Mouse (Mus musculus) heart, postnatal 4 days (tissue): Measurements from ENCODE around the gene Ccdc177. TPM values are rescaled to one million over a fixed set of nuclear protein-coding genes. Genes with fewer than 3 reads are reported as not detected.
"Not testable (repeated sequence)": the region's sequence is repeated elsewhere in the genome, so short reads cannot be mapped to it uniquely, and the experiment has no call there.

ENCODE experiments used
- DNase-seq: peaks from one replicate; pipeline ENCODE4 v3.0.0; 2021
- total RNA-seq, 2 experiments: library from RNA; stranded (reverse); gene quantifications; 2 replicates each; pipeline ENCODE4 v1.2.3; 2021

The Ccdc177 gene
- total RNA-seq: under 1 TPM; 0.05 to 0.10 TPM

- peak; percentile 83 for DNase-seq
Observed at GRCm38 (mm10) chr12:80760396-80760801, at the start of gene Ccdc177. TSS of gene Ccdc177 (minus strand) at chr12:80760687.

GRCm38 (mm10) chr12:80810005-80810404 lies 49.5 kb upstream of the Ccdc177 start:
- DNase-seq: no peak

- no peak for DNase-seq
Observed at GRCm38 (mm10) chr12:80807451-80808085, 47.1 kb upstream of the Ccdc177 start.

DNA sequence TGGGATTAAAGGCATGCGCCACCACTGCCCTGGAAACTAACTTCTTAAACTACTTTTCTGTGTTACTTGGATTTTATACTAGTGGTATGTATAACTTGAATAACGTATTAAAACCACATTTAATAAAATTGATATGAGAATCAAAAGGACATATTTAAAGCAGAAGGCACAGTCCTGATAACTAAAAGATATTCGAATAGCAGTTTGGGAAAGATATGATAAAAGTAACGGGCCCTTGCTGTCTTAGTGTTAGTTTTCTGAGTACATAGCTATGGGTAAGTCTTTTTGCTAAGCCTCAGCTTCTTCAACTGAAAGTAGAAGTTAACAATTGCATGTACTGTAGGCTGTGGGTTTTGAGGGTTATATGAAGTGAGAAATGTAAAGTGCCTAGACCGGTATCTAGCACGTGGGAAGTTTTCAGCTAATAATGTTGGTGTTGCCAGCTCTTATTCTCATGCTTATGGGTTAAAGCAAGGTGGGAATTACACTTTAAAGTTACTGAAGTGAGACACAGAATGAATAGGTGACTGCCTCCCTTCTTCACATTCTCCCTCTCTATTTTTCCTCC lies 44.5 kb upstream of the Ccdc177 start:
- no peak for DNase-seq

- peak; percentile 72 for DNase-seq
Observed at GRCm38 (mm10) chr12:80803924-80804323, 43.4 kb upstream of the Ccdc177 start.

DNA sequence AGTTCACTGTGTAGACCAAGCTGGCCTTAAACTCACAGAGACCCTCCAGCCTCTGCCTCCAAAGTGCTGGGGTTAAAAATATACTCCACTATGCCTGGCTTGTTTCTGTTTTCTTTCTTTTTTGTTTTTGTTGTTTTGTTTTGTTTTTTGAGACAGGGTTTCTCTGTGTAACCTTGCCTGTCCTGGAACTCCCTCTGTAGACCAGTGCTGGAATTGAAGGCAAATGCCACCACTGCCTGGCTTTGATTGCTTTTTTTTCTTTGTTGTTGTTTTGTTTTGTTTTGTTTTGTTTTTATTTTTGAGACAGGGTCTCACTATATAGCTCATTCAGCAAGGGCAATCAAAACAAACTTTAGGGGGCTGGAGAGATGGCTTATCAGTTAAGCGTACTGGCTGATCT lies 41.0 kb upstream of the Ccdc177 start:
- no peak for DNase-seq

- DNase-seq: no peak
Observed at GRCm38 (mm10) chr12:80800156-80800555, 39.7 kb upstream of the Ccdc177 start.

DNA sequence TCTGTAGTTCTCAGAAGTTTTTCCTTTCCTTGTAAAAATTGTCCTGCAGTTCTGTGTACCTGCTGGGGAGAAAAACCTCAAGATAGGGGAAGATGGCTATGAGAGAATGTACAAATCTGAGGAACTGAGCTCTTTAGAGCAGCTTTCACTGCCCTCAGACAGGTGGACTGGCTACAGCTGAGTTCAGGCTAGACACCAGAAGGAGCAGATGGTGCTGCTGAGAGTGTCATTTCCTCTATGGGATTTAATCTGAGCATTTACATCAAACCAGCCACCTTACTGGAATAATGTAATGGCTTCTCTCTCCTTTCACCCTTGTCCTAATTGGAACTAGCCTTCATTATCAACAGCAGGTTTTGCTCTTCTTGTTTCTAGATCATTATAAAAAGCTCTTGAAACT lies 37.8 kb upstream of the Ccdc177 start:
- DNase-seq: no peak

GRCm38 (mm10) chr12:80794935-80795785 lies 34.7 kb upstream of the Ccdc177 start:
- no peak for DNase-seq

DNA sequence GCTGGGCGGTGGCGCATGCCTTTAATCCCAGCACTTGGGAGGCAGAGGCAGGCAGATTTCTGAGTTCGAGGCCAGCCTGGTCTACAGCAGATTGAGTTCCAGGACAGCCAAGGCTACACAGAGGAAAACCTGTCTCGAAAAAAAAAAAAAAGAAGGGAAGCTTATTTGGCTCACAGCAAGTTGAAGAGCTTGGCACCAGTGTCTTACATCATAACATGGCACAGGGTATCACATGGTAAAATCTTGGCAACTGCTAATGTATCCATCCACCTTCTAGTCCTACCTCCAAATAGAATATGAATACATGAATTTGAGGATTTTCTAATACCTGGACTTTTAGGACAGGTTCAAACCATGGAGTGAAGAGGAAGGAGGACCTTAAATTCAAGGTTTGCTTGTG lies 34.0 kb upstream of the Ccdc177 start:
- DNase-seq: no peak

DNA sequence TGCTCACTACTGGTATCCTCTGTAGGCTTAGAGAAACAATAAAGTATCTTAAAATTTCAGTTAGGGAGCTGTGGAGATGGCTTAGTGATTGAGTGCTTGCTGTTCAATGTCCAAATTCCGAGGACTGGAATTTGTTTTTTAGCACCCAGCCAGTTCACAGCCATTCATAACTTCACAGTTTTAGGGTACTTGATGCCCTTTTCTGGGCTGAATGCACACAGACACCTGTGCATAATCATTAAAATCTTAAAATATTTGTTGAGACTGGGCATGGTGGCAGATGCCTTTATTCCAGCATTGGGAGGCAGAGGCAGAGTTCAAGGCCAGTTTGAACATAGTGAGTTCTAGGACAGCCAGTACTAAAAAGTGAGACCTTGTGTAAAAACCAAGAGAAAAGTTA lies 33.0 kb upstream of the Ccdc177 start:
- no peak for DNase-seq

DNA sequence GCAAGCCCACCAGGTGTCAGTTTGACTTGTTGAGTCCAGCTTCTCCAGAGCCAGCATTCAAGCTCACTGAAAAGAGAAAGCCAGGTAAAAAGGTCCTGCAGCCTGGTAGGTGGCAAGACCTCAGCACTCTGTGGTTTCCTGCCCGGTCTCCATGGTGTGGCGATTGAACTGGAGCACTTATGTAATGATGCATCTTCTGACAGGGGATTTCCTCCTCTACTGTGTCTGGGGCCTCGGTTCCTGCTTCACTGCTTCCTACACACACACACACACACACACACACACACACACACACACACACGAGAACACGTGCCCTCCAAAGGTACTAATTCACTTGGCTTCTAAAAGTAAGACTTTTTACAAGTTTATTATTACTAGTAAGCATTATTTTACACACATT lies 32.4 kb upstream of the Ccdc177 start:
- no peak for DNase-seq

GRCm38 (mm10) chr12:80791571-80792444 lies 31.3 kb upstream of the Ccdc177 start:
- no peak for DNase-seq

DNA sequence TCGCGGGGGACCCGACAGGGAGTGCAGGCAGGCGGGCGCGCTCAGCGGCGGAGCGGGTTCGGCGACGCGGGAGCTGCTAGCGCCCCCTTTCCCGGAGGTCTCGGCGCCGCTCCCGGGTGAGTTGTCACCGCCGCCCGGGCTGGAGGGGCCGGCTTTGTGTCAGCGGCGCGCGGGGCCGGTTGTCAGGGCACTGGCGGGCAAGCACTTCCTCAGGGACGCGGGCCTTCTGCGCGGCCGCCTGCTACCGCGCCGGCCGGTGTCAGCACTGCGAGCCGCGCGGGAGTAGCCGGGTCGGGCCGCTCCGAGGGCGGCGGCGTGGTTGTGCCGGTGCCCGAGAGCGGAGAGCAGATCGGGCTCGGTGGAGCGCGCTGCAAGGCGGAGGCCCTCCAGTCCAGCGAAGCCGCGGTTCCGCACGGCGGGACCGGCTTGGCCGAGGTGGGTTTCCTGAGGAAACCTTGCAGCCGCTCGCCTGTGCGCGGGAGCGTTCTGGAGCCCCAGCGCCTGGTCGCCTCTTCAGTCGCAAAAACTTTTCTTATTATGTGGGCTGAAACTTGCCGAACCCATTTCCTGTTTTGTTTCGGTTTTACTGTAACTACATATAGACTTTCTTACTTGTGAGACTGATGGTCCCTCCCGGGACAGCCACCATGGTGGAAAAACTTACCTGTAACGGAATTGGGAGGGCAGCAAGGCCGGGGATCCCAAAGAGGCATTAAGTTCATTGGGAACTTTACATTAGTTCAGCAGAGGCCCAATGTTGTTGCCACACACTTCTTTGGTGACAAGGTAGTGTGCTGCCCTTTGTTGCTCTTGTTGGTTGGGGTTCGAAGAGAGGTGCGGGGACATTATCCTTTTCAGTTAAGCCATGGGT lies 30.4 kb upstream of the Ccdc177 start:
- DNase-seq: no peak

DNA sequence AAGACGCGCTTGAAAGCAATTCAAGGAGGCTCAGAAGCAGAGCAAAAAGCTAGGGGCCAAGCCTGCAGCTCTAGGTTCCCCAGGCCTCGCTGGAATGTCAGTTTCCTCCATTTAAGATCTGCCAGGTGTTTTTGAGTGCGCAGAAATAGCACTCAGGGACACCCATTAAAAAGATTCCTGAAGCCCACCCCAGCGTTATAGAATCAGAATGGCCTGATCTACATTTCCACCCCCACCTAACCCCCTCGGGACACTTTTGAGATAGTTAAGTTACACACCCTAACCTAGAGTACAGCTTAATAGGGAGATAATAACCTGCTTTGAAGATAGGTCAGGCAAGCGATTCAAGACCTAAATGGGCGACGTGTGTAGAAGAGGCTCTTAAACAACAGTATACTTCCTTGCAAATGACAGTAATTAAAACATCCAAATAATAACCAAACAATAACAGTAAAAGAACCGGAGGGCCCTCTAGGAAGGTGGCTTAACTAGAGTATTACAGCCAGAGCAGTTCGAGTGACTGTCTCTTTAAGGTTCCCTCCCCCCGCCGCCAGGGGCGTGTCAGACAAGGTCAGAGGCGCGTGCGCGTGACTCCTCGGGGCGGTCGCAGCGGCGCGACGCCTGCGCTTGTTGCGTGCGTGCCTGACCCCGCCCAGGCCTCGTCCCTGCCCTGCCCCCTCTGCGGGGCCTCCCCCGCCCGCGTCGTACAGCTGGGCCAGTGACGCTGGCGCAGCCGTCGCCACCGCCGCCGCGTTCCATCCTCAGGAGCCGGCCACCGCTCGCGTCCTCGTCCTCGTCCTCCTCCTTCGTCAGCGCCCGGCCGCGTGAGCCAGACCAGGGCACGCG lies 29.6 kb upstream of the Ccdc177 start, which contains the start of gene Susd6:
TSS of gene Susd6 (plus strand) at position 662 of the 846 bp plus-strand sequence.
- DNase-seq: peak; percentile 99

- not testable (repeated sequence) for DNase-seq
Observed at GRCm38 (mm10) chr12:80789276-80789675, 28.8 kb upstream of the Ccdc177 start.

GRCm38 (mm10) chr12:80788188-80788587 lies 27.7 kb upstream of the Ccdc177 start:
- DNase-seq: no peak

DNA sequence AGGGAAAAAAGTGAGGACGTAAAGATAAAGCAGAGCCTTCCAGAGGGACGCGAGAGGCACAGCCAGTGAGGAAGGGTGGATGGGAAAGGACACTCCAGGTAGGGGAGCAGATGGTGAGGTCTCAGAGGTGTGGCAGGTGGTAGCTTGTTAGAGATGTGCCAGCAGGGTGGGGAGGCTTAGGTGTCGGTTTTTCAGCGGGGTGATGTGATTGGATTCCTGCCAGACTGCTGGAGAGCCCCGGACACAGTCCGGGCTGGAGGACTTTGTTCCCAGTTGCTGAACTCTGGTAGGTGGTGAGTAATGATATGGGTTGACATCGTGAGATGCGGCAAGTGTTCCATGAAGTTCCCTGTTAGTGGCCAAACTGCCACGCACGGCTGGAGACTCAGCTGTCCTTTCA lies 27.1 kb upstream of the Ccdc177 start:
- peak; percentile 18 for DNase-seq

DNA sequence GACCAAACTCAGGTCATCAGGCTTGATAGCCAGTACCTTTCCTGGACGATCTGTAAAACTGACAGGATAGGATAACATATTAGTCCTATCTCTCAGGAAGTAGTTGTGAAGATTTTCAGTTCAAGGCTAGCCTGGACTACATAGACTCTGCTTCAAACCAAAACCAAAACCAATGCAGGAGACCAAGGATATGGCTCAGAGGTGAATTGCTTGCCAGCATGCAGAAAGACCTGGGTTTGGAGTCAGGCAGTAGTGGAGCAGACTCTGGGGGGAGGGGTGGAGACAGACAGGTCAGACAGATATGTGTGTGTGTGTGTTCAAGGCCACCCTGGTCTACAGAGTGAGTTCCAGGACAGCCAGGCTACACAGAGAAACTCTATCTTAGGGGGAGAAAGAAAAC lies 26.1 kb upstream of the Ccdc177 start:
- no peak for DNase-seq

GRCm38 (mm10) chr12:80785597-80785996 lies 25.1 kb upstream of the Ccdc177 start:
- DNase-seq: no peak

DNA sequence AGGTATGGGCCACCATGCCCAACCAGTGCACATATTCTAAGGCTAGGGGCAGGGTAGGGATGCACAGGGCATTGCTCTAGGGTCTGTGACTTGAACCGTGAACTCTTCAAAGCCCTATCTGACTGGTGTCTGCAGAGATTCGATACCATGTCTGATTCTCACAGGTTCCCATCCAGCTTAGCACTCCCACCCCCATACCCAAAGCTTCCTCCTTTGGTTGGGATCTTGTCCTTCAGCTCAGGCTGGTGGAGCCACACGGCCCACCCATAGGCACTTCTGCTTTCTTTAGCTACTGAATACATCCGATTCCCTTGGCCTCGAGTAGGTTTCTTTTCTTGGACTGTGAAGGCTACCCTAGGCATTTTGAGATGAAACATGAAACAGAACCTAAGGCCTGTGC lies 24.5 kb upstream of the Ccdc177 start:
- DNase-seq: no peak
